Mouse (Mus musculus) G1E (cell line): ENCODE measurements at regions not wholly inside any gene's neighbourhood (a gene's known extent, or its start where the extent isn't known, plus 50 kb on each side); places are given as distances from the start of the nearest gene placed in this dataset.

Source experiments
- ATAC-seq: 2 replicates; pipeline ENCODE4 v1.8.0; 2016; ENCODE audit warnings: mild to moderate bottlenecking; ENCODE audit not compliant: insufficient number of reproducible peaks, poor library complexity, low FRiP score, severe bottlenecking; ENCODE audit errors: extremely low read depth
- DNase-seq: peaks from one replicate; pipeline ENCODE4 v3.0.0; 2012; ENCODE audit warnings: low spot score
- H3K27me3 ChIP-seq: 2 replicates; pipeline ENCODE4 v1.6.1; 2012; ENCODE audit warnings: mild to moderate bottlenecking, low read length, inconsistent platforms; ENCODE audit not compliant: insufficient read depth
- H3K36me3 ChIP-seq: replicated peaks from 2 replicates; pipeline ENCODE3; 2012; ENCODE audit warnings: mild to moderate bottlenecking, inconsistent platforms
- H3K4me1 ChIP-seq: 2 replicates; pipeline ENCODE4 v1.6.1; 2012; ENCODE audit warnings: low read depth, low read length, inconsistent platforms, mixed read lengths; ENCODE audit not compliant: insufficient read depth
- H3K4me3 ChIP-seq: 2 replicates; pipeline ENCODE4 v1.5.1; 2012; ENCODE audit warnings: low read depth, mild to moderate bottlenecking, inconsistent platforms, low read length, moderate library complexity, mixed read lengths
- H3K9me3 ChIP-seq: replicated peaks from 2 replicates; pipeline ENCODE4 v1.6.1; 2012; ENCODE audit warnings: inconsistent platforms
- CTCF ChIP-seq: IDR thresholded peaks from 2 replicates; pipeline ENCODE4 v1.5.1; 2012; ENCODE audit warnings: low read depth, low read length, inconsistent platforms, mixed read lengths
- GATA1 ChIP-seq: IDR thresholded peaks from 2 replicates; pipeline ENCODE4 v1.6.1; 2012; ENCODE audit warnings: borderline replicate concordance, low read length, inconsistent platforms, mixed read lengths
- GATA2 ChIP-seq: IDR thresholded peaks from 2 replicates; pipeline ENCODE4 v1.6.1; 2012; ENCODE audit warnings: low read depth, low read length, inconsistent platforms, borderline replicate concordance
- POLR2AphosphoS5 ChIP-seq: IDR thresholded peaks from 2 replicates; pipeline ENCODE4 v1.6.1; 2012; ENCODE audit warnings: low read depth, low read length, inconsistent platforms; ENCODE audit not compliant: insufficient replicate concordance
- TAL1 ChIP-seq: conservative IDR thresholded peaks from 2 replicates; pipeline ENCODE4 v1.6.1; 2012; ENCODE audit warnings: low read depth, low read length, inconsistent platforms, mixed read lengths

DNA sequence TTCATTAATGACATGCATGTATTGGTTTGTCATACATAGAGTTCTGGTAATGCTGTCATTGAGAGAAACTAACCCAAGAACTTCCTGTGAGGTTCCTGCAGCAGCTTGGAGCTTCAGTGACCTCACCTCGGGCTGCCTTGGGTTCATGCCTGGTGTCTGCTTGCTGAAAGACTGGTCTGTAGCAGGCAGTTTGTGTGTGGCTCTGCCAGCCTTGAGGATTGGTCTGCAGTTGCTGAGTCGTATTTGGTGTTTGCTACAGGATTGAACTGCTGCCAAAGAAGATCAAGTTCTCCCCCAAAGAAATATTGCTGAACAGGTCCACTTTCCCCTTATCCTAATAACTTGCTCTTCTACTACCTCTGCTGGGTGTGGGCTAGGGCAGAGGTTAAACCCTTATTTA is 362.5 kb downstream of the Insc start:
- no peak for DNase-seq
- ATAC-seq: no peak
- TF ChIP-seq POLR2AphosphoS5: no peak
- no peak for TF ChIP-seq CTCF
- no peak for TF ChIP-seq GATA2
- Histone ChIP-seq H3K4me3 (no peak overlapping the region), H3K4me1 (no peaks in the 10 kb centered on the region), H3K36me3 (no peaks in the 10 kb centered on the region), H3K9me3 (no peaks in the 10 kb centered on the region), H3K27me3 (0 out of 2 replicates have a peak, but pooled peaks cover 3% of the 10 kb centered on the region)

DNA sequence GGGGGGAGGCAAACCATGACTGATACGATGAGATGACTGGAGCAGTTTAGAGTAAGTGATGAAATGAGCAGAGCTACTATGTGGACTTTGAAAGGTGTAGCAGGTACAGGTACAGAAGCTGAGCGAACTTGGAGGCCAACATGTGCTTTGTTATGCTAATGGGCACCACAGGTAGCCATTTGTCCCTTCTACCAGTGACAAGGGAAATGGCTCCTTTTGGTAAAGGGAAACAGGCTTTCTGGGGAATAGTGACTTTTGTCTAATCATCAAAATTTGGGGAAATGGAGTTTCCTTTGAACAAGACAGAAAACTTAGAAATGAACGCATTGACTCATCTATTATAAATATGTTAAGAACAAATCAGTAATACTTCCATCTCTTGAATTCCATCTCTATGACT is 368.8 kb downstream of the Insc start:
- H3K36me3 ChIP-seq: no peaks in the 10 kb centered on the region
- no peak for TF ChIP-seq CTCF
- TF ChIP-seq POLR2AphosphoS5: no peak
- TF ChIP-seq TAL1: no peak
- no peak for TF ChIP-seq GATA2
- TF ChIP-seq GATA1: no peak
- no peak for ATAC-seq
- no peak for DNase-seq
- H3K9me3 ChIP-seq: no peaks in the 10 kb centered on the region
- H3K4me3 ChIP-seq: no peak overlapping the region
- no peaks in the 10 kb centered on the region for H3K4me1 ChIP-seq
- H3K27me3 ChIP-seq: no peaks in the 10 kb centered on the region

DNA sequence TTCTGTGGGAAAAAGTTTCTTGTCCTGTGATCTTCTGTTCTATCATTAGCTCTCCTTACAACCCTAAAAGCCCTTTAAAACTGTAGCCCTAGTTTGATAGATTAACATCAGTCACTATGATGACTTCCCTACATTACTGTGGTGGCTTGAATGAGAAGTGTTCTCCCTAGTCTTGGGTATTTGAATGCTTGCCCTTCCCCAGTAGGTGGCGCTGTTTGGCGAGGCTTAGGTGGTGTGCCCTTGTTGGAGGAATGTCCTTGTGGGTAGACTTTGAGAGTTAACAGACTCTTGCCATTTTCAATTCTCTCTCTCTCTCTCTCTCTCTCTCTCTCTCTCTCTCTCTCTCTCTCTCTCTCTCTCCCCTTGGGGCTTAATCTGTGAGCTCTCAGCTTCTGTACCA is 379.8 kb downstream of the Insc start:
- DNase-seq (no peak), ATAC-seq (no peak)
- Histone ChIP-seq H3K4me3 (no peak overlapping the region), H3K4me1 (no peaks in the 10 kb centered on the region), H3K9me3 (0 out of 2 replicates have a peak, but pooled peaks cover 4% of the 10 kb centered on the region), H3K27me3 (no peaks in the 10 kb centered on the region), H3K36me3 (no peaks in the 10 kb centered on the region)
- TF ChIP-seq GATA1 (no peak), POLR2AphosphoS5 (no peak), CTCF (no peak), TAL1 (no peak), GATA2 (no peak)

DNA sequence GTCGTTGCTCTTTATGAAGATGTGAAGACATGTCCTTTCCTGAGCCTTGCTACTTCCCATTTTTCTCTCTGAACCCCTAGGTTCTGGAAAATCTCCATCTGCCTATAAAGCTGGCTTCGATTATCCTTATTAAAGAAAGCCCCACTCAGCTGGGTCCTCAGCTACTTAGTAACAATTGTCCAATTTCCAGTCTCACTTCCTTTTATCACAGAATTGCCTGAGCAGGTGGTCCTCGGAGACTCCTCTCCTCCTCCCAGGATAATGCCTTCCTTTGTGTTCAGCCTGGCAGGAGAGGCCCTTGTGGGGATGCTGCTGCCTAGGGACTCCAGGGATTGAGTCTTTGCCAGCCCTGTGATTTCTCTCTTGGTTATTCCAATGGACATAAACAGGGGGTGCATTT is 385.5 kb downstream of the Insc start:
- H3K4me3 ChIP-seq: no peak overlapping the region
- H3K36me3 ChIP-seq: no peaks in the 10 kb centered on the region
- H3K4me1 ChIP-seq: no peaks in the 10 kb centered on the region
- no peaks in the 10 kb centered on the region for H3K9me3 ChIP-seq
- ATAC-seq (no peak), DNase-seq (no peak)
- no peaks in the 10 kb centered on the region for H3K27me3 ChIP-seq
- TF ChIP-seq TAL1 (no peak), CTCF (no peak), GATA1 (no peak), GATA2 (no peak)

DNA sequence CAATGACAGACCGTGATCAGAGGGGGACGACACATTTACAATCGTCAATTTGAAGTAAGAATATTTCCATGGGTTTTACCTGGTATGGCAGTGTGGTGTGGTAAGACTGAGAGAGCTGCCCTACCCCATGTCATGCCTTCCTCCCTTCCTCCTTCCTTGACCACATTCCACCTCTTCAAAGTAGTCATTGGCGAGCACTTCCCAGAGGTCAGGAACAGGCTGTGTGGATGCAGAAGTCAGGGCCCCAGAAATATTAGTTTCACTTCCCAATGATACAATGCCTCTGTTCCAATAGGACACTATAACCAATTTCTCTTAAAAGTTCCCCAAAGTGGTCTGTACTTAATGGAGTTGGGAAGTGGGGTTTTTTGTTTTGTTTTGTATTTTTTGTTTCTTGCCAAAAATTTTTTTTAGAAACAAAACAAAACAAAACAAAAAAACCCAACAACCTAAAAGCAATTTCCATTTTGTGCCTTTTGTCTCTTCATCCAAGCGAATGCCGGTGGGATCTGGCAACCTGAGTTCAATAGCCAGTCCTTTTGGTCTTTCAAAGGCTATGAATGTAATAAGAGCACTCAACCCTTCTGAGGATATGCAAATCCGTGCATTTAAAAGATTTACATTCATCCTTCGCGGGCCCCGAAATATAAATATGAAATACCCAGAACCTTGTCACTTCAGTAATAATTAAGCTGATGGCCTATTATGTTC is 387.9 kb downstream of the Insc start:
- no peak overlapping the region for H3K4me3 ChIP-seq
- DNase-seq (no peak), ATAC-seq (no peak)

DNA sequence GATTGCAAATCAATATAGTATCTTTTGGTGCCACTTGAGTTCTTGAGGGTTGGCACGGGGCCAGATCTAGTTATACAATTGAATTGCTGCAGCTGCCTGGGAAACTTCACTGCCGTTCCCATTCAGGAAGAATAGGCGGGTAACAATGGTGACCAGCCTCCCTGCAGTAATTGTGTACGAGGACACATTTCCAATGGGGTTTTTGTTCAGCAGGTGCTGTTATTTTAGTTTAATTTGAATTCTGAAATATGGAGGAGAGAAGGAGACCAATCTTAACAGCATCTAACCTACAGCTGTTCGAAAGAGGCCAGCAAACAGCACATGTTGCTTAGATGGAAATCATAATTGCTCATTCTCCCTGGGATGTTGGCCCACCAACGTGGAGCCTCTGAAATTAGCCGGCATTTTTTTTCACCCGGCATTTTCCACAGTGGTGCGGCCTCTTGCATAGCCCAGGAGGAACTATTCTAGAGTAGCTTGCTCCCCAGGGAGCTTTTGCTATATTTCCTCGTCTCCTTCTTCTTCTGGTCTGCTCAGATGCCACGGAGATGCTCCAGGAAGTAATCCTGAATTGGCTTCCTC is 388.6 kb downstream of the Insc start:
- Histone ChIP-seq H3K36me3 (no peaks in the 10 kb centered on the region), H3K4me1 (no peaks in the 10 kb centered on the region), H3K4me3 (no peak overlapping the region), H3K27me3 (no peaks in the 10 kb centered on the region), H3K9me3 (no peaks in the 10 kb centered on the region)
- TF ChIP-seq POLR2AphosphoS5: no peak
- DNase-seq (no peak), ATAC-seq (no peak)

More for the DNA sequence above, 387.9 kb downstream of the Insc start:
- H3K4me1 ChIP-seq: no peaks in the 10 kb centered on the region
- no peaks in the 10 kb centered on the region for H3K27me3 ChIP-seq
- no peak for TF ChIP-seq GATA2
- no peak for TF ChIP-seq POLR2AphosphoS5
- TF ChIP-seq GATA1: no peak
- TF ChIP-seq TAL1: no peak
- TF ChIP-seq CTCF: no peak
- no peaks in the 10 kb centered on the region for H3K9me3 ChIP-seq
- no peaks in the 10 kb centered on the region for H3K36me3 ChIP-seq

DNA sequence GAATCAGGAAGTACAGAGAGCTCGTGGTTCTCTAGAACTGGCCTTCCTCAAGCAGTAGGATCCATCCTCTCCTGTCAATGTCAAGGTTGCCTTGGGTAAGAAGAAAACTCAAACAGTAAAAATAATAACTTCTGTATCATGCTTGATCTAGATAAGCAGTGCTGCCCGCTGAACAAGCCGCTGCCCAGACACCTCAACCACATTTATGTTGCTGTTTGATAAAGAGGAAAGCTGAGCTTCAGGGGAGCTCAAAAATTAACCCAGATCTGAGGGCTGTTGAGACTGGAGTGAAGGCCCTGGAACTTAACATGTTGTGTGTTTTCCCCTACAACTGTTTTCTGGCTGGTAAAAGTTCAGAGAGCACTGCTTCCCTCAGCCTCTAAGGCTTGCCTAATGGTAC is 389.1 kb downstream of the Insc start:
- DNase-seq: no peak
- H3K4me3 ChIP-seq: no peak overlapping the region
- no peaks in the 10 kb centered on the region for H3K4me1 ChIP-seq
- H3K9me3 ChIP-seq: no peaks in the 10 kb centered on the region
- TF ChIP-seq POLR2AphosphoS5 (no peak), GATA2 (no peak), TAL1 (no peak)
- H3K36me3 ChIP-seq: no peaks in the 10 kb centered on the region
- H3K27me3 ChIP-seq: no peaks in the 10 kb centered on the region
- ATAC-seq: no peak
